Mouse (Mus musculus) forebrain, embryonic 15.5 days (tissue): ENCODE measurements around the gene Amn1. TPM values are rescaled to one million over a fixed set of nuclear protein-coding genes. Genes with fewer than 3 reads are reported as not detected.
A peak's percentile ranks its signal among the peaks of the same experiment; 100 is the strongest.
"Not testable (repeated sequence)": the region's sequence is repeated elsewhere in the genome, so short reads cannot be mapped to it uniquely, and the experiment has no call there.

Experiments used
- ATAC-seq: fragments of 200-750 bp; cut with Nextera tagmentation; replicated peaks from 2 replicates; pipeline ENCODE4 v1.8.0; 2017; ENCODE audit warnings: mild to moderate bottlenecking, moderate TSS enrichment, moderate library complexity
- H3K27ac ChIP-seq: fragments of 300-500 bp; sonication (generic); replicated peaks from 2 replicates; pipeline ENCODE4 v1.5.1; 2015; ENCODE audit warnings: mild to moderate bottlenecking, inconsistent platforms
- H3K27me3 ChIP-seq: fragments of 300-500 bp; sonication (generic); 2 replicates; pipeline ENCODE4 v1.6.1; 2015; ENCODE audit warnings: inconsistent platforms
- H3K36me3 ChIP-seq: fragments of 300-500 bp; sonication (generic); 2 replicates; pipeline ENCODE4 v1.6.1; 2015; ENCODE audit warnings: mild to moderate bottlenecking, inconsistent platforms
- H3K4me1 ChIP-seq: fragments of 300-500 bp; sonication (generic); 2 replicates; pipeline ENCODE4 v1.6.1; 2015; ENCODE audit warnings: inconsistent platforms
- H3K4me2 ChIP-seq: fragments of 300-500 bp; sonication (generic); replicated peaks from 2 replicates; pipeline ENCODE4 v1.6.1; 2015; ENCODE audit warnings: mild to moderate bottlenecking, inconsistent platforms
- H3K4me3 ChIP-seq: fragments of 300-500 bp; sonication (generic); 2 replicates; pipeline ENCODE4 v1.5.1; 2015; ENCODE audit warnings: mild to moderate bottlenecking, inconsistent platforms
- H3K9ac ChIP-seq: fragments of 300-500 bp; sonication (generic); replicated peaks from 2 replicates; pipeline ENCODE4 v1.6.1; 2015; ENCODE audit warnings: mild to moderate bottlenecking, inconsistent platforms
- H3K9me3 ChIP-seq: fragments of 300-500 bp; sonication (generic); 2 replicates; pipeline ENCODE4 v1.6.1; 2016; ENCODE audit warnings: inconsistent platforms
- WGBS: fragments of 180-500 bp; shearing (Covaris S2); methylation state at CpG from one replicate; pipeline ENCODE4 v1.1.7; 2015; ENCODE audit warnings: mixed read lengths; 5-methylcytosine and 5-hydroxymethylcytosine counted together
- polyA plus RNA-seq: library from polyadenylated mRNA; unstranded; fragments of >200 nt; fragmentation: Nextera tagmentation; extraction: Ambion mirVana; gene quantifications from 2 replicates; pipeline ENCODE4 v1.2.1, GENCODE M21; 2015

The Amn1 gene
- polyA plus RNA-seq = 88.7 and 107 TPM in 2 replicates

DNA sequence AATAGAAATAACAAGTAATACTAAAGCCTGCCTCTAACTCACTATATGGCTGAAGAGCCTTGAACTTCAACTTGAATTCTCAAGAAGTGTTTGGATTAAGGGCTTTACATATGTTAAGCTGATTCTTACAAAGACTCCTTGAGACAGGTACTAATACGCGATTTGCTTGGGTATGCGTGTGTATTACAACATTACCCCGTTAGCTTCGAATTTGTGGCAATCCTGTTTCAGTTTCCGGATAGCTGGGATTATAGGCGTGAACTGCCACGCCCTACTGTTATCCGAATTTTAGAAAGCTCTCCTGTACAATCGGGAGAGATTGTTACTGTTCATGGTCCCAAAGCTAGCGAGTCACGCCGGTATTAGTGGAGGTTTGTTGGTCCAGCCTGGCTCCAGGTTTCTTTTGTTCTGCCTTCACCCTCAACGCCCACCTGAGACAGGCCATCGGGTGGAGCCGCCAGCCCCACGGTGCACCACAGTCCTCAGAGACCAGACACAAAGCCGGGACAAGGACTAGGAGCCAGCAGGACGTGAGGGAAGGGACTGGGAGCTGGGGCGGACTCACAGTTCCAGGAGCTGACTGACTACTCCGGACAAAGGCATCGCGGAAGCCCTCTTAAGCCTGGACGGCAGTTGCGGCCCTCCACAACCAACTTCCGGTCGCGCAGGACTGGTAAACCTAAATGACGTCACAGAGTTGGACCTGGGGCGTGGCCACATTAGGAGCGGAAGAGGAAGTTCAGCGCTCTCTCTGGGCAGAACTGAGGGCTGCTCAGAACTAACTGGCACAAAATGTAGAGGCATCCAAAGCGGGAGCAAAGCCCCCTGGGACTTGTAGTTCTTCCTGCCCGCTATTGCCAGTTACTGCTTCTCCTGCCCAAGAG is at the start of gene Amn1:
Amn1 (minus strand) TSS at position 672 of the 884 bp plus-strand sequence.
- Histone ChIP-seq H3K4me1 (peaks cover 24% of the 10 kb centered on the region), H3K9me3 (no peaks in the 10 kb centered on the region), H3K4me3 (peak within 1 kb of the TSS; percentile 70), H3K9ac (peak within 1 kb of the TSS; percentile 95), H3K36me3 (peaks cover 2% of the 10 kb centered on the region), H3K27me3 (no peaks in the 10 kb centered on the region), H3K27ac (peak within 1 kb of the TSS; percentile 94), H3K4me2 (peak within 1 kb of the TSS; percentile 58)
- under 1% methylated on average over 34 of the region's 34 CpGs for WGBS
- ATAC-seq = peak; percentile 99

DNA sequence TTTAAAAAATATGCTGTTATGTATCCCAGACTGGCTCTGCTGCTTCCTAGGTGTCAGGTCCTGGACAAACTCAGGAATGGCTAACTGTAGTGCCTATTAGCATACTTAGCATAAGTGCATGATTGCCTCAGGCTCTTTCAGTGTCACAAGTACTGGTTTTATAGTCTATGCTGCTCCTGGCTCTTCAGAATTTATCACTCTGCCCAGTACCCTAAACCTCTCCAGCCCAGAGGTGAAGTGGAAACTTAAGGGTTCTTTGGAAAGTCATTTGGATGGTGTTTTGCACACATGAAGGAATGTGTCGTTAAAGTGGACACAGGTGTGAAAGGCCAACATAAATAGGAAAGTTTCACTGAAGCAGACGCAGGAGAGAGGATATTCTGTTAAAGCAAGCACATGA is 48.3 kb upstream of the Amn1 start:
- Histone ChIP-seq H3K9ac (no peak overlapping the region), H3K27ac (no peak overlapping the region), H3K4me3 (no peak overlapping the region), H3K27me3 (no peaks in the 10 kb centered on the region), H3K36me3 (no peaks in the 10 kb centered on the region), H3K4me1 (no peaks in the 10 kb centered on the region), H3K4me2 (no peak overlapping the region), H3K9me3 (no peaks in the 10 kb centered on the region)
- WGBS = 84% methylated on average over 2 of the region's 2 CpGs
- no peak for ATAC-seq

- Histone ChIP-seq H3K4me2 (no peak overlapping the region), H3K4me1 (no peaks in the 10 kb centered on the region), H3K4me3 (no peak overlapping the region), H3K27me3 (no peaks in the 10 kb centered on the region), H3K36me3 (no peaks in the 10 kb centered on the region), H3K9ac (no peak overlapping the region), H3K9me3 (no peaks in the 10 kb centered on the region), H3K27ac (no peak overlapping the region)
- WGBS = 93% methylated on average over 3 of the region's 3 CpGs
- no peak for ATAC-seq
These were observed 45.4 kb upstream of the Amn1 start for GRCm38 (mm10) chr6:149233918-149234317.

DNA sequence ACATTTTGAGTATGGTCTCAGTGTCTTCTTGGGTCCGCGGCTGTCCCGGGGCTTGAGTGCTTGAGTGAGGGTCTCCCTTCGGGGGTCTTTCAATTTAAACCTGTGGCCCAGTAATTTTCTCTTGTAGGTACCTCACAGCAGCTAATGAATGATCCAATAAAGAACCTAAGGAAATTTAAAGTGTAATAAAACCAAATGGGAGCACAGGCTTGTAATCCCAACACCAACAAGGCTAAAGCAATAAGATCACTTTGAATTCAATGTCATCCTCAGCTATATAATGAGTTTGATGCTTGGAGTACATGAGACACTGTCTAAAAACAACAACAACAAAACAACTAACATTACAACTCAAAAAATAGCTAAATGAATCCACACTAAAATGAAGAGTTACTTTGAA is 36.2 kb upstream of the Amn1 start:
- no peak overlapping the region for H3K4me2 ChIP-seq
- no peaks in the 10 kb centered on the region for H3K27me3 ChIP-seq
- H3K36me3 ChIP-seq = no peaks in the 10 kb centered on the region
- no peaks in the 10 kb centered on the region; the same call in 1 of the 2 replicates for H3K4me1 ChIP-seq
- H3K9me3 ChIP-seq = no peaks in the 10 kb centered on the region
- 93% methylated on average over 4 of the region's 4 CpGs for WGBS
- H3K4me3 ChIP-seq = no peak overlapping the region
- H3K9ac ChIP-seq = no peak overlapping the region
- no peak overlapping the region for H3K27ac ChIP-seq
- no peak for ATAC-seq

DNA sequence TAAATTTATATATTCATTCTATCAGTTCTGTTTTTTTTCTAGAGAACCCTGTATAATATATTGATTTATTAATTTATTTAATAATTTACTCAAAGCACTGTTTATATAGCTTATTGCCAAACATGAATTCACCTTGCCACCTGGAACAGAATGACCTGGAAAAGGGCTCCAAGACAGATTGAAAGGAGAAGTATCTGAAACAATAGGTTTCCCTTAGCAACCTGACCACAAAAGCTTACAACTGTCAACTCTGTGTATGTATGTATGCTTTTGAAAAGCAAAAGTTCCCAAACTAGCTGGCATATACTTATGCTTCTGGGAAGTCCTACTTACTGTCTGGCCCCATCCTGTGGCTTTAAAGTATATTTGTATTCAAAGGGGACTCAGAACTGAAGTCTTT is 32.8 kb upstream of the Amn1 start:
- H3K4me3 ChIP-seq = no peak overlapping the region
- H3K27me3 ChIP-seq = no peaks in the 10 kb centered on the region
- H3K9ac ChIP-seq = no peak overlapping the region
- H3K27ac ChIP-seq = no peak overlapping the region
- ATAC-seq = no peak
- no peaks in the 10 kb centered on the region for H3K9me3 ChIP-seq
- H3K36me3 ChIP-seq = no peaks in the 10 kb centered on the region
- no peak overlapping the region for H3K4me2 ChIP-seq
- no peaks in the 10 kb centered on the region; the same call in 1 of the 2 replicates for H3K4me1 ChIP-seq

- no peak overlapping the region for H3K4me2 ChIP-seq
- no peak overlapping the region for H3K9ac ChIP-seq
- no peaks in the 10 kb centered on the region for H3K27me3 ChIP-seq
- no peak for ATAC-seq
- no peak overlapping the region for H3K4me3 ChIP-seq
- H3K36me3 ChIP-seq = no peaks in the 10 kb centered on the region
- no peaks in the 10 kb centered on the region for H3K4me1 ChIP-seq
- H3K9me3 ChIP-seq = no peaks in the 10 kb centered on the region
- H3K27ac ChIP-seq = no peak overlapping the region
These were observed 10.1 kb upstream of the Amn1 start for GRCm38 (mm10) chr6:149198572-149198971.

DNA sequence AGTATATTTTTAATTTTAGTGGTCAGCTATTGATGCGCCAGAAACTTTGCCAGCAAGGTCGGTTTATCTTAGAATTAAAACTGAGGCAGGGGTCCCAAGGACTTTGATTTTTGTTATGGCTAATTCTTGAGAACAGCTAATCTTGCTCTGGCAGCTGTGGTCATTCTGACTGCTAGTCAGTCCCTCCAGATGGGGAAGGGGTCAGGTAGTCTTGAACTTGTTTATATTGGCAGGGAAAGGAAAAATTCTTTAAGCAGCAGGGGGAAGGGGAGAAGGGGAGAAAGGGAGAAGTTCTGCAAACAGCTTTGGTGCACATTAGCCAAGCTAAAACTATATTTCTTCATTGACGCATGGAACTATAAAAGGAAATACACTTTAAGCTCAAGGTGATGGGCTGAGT is 8.6 kb upstream of the Amn1 start:
- no peak overlapping the region for H3K27ac ChIP-seq
- no peaks in the 10 kb centered on the region for H3K27me3 ChIP-seq
- no peaks in the 10 kb centered on the region for H3K4me1 ChIP-seq
- H3K4me2 ChIP-seq = no peak overlapping the region
- no peaks in the 10 kb centered on the region for H3K9me3 ChIP-seq
- no peaks in the 10 kb centered on the region for H3K36me3 ChIP-seq
- WGBS = 82% methylated on average over 3 of the region's 3 CpGs
- ATAC-seq = no peak
- H3K4me3 ChIP-seq = no peak overlapping the region
- no peak overlapping the region for H3K9ac ChIP-seq

DNA sequence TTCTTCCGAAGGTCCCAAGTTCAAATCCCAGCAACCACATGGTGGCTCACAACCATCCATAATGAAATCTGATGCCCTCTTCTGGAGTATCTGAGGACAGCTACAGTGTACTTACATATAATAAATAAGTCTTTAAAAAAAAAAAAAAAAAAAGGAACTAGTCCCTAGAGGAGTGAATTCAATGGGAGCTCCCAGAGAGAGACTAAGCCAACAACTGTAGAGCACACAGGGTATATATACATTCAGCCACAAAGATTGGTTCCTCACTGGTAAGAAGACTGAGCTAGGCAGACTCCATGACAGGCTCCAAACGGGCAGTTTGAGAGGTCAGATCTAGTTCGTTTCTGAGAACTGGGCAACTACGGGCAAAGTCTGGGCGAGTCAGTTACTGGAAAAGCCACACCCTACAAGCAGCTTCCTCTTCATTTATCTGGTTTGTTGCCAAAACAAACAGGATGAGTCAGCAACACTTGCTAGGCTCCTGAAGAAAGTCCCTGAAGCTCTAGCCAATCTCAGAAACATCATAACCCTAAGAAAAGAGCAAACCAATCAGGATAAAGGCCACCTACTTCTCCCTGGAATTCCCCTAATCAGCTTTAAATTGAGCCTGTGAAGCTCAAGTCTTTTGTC is 4.9 kb upstream of the Amn1 start:
- H3K9me3 ChIP-seq = no peaks in the 10 kb centered on the region
- no peak overlapping the region for H3K4me2 ChIP-seq
- WGBS = 77% methylated on average over 5 of the region's 5 CpGs
- no peaks in the 10 kb centered on the region for H3K4me1 ChIP-seq
- H3K4me3 ChIP-seq = no peak overlapping the region
- no peaks in the 10 kb centered on the region for H3K36me3 ChIP-seq
- H3K9ac ChIP-seq = no peak overlapping the region
- no peak for ATAC-seq
- no peaks in the 10 kb centered on the region for H3K27me3 ChIP-seq
- no peak overlapping the region for H3K27ac ChIP-seq

DNA sequence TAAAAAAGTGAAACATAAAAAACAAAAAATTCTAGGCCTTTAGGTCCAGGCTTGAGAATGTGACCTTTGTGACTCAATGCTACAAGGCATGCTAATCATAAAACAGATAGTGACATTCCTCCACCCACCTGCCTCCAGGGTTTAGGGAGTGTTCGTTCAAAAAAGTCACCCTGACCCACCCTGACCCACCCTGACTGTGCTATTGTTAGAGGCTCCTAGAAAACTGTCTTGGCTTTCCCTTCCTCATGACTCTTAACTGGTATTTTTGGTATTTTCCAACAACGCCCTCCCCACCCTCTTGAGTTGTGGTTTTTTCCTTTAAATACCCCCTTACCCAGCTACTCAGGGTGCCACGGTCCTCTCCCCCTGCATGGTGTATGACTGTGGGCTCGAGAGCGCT is 3.4 kb upstream of the Amn1 start:
- WGBS = 90% methylated on average over 5 of the region's 5 CpGs
- ATAC-seq = not testable (repeated sequence)

GRCm38 (mm10) chr6:149189340-149189922 is 919 bp upstream of the Amn1 start:
- no peak for ATAC-seq
- WGBS = 95% methylated on average over 16 of the region's 16 CpGs
- Histone ChIP-seq H3K4me1 (peaks cover 24% of the 10 kb centered on the region), H3K27ac (peak overlapping the region; percentile 94; the same call in 1 of the 2 replicates), H3K27me3 (no peaks in the 10 kb centered on the region), H3K4me3 (0 out of 2 replicates have a peak overlapping the region, but pooled peaks have one; percentile 70), H3K9ac (no peak overlapping the region), H3K36me3 (no peaks in the 10 kb centered on the region), H3K9me3 (no peaks in the 10 kb centered on the region), H3K4me2 (no peak overlapping the region)

More for the DNA sequence above, 3.4 kb upstream of the Amn1 start:
- H3K27me3 ChIP-seq, H3K9me3 ChIP-seq, H3K9ac ChIP-seq, H3K27ac ChIP-seq, H3K4me3 ChIP-seq, H3K36me3 ChIP-seq, H3K4me2 ChIP-seq, H3K4me1 ChIP-seq: not testable (repeated sequence)

- peak overlapping the region; percentile 94 for H3K27ac ChIP-seq
- peak overlapping the region; percentile 51 for H3K9ac ChIP-seq
- ATAC-seq = peak; percentile 88
- H3K27me3 ChIP-seq = no peaks in the 10 kb centered on the region
- H3K4me2 ChIP-seq = peak overlapping the region; percentile 58
- H3K9me3 ChIP-seq = no peaks in the 10 kb centered on the region
- WGBS = 43% methylated on average over 8 of the region's 8 CpGs
- no peaks in the 10 kb centered on the region for H3K36me3 ChIP-seq
- H3K4me3 ChIP-seq = peak overlapping the region; percentile 70
- peaks cover 24% of the 10 kb centered on the region for H3K4me1 ChIP-seq
These were observed 379 bp upstream of the Amn1 start for GRCm38 (mm10) chr6:149188925-149189257.

DNA sequence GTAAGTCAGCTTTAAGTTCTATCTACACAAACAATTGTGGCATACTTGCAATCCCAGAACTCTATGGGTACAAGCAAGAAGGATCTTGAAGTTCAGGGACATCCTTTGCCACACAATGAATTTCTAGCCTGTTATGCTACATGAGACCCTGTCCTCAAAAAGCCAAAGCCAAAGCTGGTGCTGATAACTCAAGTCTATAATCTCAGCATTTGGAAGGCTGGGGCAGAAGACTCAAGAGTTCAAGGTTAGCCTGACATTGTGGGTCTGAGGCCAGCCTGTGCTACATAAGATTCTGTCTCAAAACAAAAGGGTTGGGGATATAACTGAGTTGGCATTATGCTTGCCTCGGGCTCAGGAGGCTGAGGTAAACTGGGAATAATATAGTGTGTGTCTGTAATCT is 1.1 kb downstream of the Amn1 start:
- Histone ChIP-seq H3K27ac (no peak overlapping the region), H3K36me3 (peaks cover 9% of the 10 kb centered on the region), H3K9ac (peak overlapping the region; percentile 95; the same call in 1 of the 2 replicates)

More for the DNA sequence above, 1.1 kb downstream of the Amn1 start:
- peak overlapping the region; percentile 58 for H3K4me2 ChIP-seq
- peak overlapping the region; percentile 70 for H3K4me3 ChIP-seq
- no peaks in the 10 kb centered on the region for H3K27me3 ChIP-seq
- 52% methylated on average over 1 of the region's 1 CpGs for WGBS
- H3K9me3 ChIP-seq = no peaks in the 10 kb centered on the region
- no peak for ATAC-seq
- H3K4me1 ChIP-seq = peaks cover 24% of the 10 kb centered on the region
